Mouse (Mus musculus) kidney, adult 8-10 months (tissue): ENCODE measurements around the gene Slc6a1.

Experiments
- DNase-seq, 2 experiments: peaks; one replicate each; pipeline ENCODE4 v3.0.0; 2022

Slc6a1 gene

DNA sequence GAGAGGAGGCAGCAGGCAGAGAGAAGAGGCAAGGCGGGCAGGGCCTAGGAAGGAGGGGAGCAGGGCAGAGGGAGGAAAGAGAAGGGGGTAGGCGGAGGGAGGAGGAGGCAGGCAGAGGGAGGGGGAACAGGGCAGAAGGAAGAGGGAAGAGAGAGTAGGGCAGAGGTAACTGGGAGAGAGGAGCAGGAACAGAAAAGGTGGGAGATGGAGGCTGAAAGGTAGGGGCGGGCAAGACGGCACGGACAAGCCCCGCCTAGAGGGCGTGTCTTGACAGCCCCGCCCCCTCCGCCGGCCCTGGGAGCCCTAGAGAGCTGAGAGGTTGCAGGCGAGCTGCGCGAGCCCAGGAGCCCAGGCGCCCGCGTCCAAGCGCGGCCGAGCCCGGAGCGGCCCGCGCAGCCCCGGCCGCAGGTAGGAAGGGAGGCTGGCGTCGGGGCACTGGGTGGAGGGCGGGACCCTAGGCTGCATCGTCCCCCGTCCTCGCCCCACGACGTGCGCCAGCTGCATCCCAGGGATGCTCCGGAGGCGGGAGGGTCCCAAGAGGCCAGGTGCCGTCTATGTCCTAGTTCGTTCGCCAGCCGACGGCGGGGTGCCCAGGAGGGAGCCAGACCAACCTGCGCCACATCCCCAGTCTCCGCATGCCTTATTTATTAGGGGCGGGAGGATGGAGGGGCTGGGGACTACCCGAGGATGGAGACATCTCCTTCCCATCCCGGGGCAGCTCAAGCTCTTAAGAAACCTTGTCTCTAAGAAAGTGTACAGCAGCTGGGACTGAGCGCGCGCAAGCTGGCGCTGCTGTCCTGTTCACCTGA, at the start of gene Slc6a1:
Slc6a1 (plus strand) TSS at position 167 of the 809 bp plus-strand sequence.
- peak; percentile 6 to 19 for DNase-seq

DNA sequence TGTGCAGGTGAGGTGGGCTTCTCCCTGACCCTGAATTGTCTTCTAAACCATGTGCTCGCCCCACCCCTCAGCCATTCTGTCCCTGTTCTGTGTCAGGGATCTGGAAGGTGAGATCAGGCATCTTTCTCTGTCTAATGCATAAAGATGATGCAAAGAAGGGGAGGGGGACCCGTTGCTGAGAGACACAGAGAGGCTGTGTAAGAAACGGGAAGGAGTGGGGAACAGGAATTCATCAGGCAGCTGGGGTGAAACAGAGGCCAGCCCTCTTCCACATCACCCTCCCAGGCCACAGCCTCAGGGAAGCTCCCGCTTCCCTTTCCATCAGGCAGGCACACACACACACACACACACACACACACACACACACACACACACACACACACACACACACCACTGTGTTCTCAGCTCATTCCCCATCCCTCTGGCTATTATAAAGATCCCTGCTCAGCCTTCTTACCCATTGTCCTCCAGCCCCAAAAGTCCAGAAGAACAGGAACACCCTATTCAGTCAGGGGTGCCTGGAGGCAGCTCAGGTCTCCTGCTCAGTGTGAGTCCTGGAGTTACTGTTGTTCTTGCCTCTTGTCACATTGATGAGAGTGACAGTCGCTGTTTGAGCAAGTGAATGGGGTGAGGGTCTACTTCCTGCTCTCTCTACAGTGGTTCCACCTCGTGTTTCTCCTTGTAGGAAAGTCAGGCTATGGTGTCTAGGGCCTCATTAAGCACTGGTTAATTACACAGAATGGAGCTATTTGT, 43.4 kb upstream of the Slc6a1 start:
- no peak for DNase-seq

DNA sequence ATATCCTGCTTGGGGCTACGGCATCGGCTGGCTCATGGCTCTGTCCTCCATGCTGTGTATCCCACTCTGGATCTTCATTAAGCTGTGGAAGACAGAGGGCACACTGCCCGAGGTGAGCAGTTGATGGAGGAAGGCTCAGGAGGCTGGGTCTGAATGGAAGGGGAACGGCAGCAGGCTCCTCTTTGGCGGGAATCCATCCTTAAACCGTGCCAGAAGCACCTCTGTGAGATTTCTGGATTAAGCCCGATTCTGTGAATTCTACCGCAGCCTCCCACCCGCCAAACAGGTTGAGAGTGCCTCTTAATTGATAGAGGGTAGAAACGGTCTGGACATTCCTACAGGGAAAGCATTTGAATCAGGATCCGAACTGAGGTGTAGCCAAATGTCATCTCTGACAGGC, 36.8 kb upstream of the Slc6a1 start:
- DNase-seq, result no peak

DNA sequence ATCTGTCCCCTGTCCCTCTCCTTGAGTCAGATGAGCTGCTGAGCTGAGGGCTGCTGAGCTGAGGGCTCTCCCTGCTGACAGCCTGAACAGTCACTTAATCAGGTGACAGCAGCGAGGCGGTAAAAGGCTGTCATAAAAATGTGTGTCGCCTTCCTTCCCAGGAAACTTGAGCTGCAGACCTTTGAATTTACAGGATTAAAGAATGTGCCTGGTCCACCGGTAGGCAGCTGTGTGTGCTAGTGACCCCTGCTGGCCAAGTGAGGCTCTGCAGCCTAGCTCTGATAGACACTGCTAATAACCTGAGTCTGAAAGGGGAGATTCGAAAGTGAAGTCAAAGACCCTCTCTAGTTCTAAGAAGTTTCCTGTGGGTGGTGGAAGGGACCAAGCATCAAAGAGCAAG, 32.1 kb upstream of the Slc6a1 start:
- DNase-seq, result peak; percentile 42 to 82

DNA sequence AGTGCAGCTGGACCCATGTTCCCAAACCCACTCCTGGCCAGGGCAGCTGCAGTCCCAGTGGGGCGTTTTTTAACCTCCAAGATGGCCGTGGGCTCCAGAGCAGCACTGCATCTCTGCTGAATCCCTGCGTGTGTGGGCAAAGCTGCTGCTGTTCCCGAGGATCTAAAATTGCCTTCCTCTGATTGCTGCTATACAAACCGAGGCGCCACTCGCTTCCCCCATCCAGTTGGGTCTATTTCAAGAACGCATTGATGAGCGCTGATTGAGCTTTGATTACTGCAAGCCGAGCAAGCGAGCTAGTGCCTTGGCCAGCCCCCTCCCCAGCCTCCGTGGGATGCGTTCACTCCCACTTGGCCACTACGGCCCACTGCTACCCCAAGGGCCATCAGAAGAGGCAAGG, 27.5 kb upstream of the Slc6a1 start:
- DNase-seq, result no peak

DNA sequence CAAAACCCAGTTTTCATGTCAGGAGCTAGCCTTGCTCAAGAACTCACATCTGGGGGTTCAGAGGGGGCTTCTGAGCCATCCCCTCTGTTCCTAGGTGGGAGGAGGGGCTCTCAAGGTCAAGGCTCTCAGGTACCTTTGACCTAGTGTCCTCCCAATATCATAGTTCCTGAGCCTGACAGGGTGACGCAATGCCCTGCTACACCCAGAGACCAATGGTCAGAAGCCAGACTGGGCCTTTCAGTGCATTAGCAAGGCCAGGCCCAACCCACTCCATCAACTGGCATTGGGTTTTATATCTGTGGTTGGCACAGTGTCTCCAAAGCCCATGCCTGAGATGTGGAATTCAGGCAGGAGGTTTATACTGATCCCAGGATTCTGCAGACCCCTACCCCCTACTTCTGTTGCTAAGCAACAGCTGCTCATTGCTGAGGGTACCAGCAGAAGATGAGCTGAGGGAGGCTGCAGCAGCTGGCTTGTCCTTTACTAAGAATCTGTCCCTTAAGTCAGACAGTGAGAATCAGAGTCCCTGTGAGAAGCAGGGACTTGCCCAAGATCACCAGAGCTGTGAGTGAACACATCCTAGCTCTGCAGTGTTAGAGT, 24.6 kb upstream of the Slc6a1 start:
- DNase-seq, result no peak

DNA sequence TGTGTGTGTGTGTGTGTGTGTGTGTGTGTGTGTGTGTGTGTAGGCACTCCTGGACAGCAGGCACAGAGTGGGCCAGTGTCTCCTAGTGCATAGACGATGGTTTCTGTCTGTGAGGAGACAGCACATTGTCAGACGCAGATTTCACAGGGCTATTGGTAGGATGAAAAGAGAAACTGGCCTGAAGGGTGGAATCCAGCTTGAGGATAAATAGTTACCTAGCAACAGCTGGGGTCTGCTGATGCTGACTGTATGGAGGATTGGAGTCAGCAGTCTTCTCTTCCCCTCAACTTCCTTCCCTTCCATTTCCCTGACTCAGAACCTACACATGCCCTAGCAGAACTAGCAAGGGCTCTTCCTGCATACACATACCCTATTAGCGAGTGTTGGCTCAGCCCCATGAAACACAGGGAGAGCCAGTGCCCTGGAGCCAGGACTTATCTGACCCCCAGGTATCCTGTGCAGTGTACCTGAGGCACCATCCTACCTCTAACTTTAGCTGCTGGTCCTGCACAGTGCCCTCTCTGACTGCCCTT, 23.7 kb upstream of the Slc6a1 start:
- no peak for DNase-seq

DNA sequence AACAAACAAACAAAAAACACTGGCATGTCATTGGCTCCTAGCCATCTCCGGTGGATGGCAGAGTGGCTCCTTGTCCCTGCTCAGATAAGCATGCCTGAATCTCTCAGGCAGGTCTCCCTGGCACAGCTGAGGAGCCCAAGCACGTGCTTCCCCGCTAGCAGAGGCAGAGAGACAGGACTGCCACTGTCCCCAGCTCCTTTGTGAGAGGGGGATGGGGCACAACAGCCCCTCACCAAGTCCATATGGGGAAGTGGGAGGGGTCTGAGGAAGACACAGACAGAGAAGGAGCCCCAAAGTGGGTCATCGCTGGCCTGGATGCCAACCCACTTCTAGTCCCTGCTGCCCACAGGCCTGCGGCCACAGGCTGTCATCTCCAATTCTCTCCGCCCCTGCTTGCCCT, 20.8 kb upstream of the Slc6a1 start:
- no peak for DNase-seq

DNA sequence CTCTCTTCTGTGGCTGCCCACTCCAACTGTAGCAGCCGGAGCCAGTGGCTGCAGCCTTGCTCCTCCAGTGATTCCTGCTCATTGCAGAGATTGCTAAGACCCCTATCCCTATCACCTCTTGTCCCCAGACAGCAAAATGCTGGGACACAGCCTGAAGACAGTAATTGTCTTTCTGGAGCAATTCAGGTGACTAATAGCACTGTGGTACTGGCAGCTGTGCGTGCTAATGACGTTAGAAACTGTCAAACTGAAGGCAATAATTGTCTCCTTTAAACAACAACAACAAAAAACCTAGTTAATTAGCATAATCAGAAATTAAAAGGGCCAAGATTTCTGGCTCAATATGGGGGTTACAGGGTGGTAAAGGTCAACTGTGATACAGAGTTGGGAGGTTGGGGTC, 18.4 kb upstream of the Slc6a1 start:
- DNase-seq, result no peak

DNA sequence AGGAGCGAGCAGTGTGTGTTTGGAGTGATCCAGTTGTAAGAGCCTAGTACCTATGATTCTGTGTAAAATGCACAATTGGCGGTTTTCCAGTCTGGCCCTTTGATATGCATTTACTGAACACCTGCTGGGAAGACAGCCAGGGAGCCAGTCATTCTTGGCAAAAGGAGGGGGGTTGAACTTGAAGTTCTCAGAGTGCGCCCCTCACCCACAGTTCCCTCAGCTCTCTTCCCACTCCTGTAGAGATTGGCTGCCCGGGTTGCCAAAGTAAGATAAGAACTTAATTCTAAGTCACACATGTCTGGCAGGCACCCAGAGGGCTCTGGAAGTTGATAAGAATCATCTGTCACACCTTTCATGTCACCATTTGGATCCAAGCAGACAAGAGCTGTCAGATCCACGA, 18.0 kb upstream of the Slc6a1 start:
- DNase-seq, result no peak

DNA sequence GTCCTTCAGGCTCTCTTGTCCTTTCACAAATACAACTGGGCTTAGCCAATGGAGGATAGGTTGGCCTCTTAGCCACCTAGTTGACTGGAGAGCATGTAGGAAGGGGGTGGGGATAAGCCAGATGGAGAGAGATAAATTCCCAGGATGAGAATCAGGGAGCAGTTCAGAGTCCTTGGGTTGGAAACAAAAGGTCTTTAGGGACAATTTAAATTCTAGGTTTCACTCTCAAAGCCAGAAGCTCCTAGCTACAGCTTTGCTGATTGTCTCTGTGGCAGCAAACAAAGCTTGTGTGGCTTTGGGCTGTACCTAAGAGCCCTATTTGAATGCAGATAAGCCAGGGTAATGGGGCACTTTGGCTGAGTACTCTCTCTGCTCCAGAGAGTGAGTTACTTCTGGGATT, 16.2 kb upstream of the Slc6a1 start:
- no peak for DNase-seq

DNA sequence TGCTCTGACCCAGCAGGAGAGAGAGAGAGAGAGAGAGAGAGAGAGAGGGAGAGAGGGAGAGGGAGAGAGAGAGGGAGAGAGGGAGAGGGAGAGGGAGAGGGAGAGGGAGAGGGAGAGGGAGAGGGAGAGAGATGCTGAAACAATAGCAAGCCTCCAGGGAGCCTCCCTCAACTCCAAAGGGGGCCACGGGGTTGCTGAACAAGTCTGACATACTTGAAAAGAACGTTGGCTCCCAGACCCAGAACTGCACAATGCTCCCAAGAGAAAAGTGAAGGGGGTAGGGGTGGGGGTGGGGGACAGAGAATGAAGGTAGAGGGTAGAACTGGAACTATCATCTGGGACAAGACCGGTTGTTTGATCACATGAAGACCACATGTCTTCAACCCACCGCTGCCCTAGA, 14.5 kb upstream of the Slc6a1 start:
- no peak for DNase-seq

DNA sequence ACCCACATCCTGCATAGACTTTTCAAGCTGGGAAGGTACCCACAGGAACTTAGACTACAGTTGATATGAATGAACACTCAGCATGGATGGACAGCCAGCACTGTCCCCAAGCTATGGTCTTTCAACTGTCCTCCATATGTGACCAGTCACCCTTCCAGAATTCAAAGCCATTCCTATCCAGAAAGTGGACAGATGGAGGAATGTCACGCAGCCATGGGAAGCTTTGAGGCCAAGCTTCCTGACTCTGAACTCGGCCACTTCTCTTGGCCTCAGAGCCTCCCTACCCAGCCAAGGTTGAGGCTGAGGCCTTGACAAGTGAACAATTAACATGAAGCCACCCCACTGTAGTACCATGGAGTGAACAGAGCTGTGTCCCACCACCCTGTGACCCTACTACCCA, 12.8 kb upstream of the Slc6a1 start:
- no peak for DNase-seq

DNA sequence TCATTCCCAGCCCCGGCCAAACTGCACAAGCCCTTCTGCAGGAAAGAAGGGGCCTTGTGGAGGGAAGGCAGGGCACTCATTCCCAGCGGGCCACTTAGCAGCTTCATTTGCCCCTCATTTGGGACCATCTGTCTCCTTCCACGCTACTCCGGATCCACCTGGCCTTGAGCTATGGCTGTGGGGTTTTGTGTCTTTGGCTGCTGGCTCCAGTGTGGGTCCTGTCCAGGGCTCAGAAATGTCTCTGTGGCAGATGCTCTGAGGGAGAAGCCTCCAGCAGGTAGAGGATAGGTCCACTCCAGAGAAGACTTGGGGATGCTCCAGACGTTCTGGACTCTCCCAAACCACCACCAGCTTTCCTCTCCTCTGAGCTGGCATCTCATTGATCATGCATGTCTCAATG, 11.6 kb upstream of the Slc6a1 start:
- no peak for DNase-seq

DNA sequence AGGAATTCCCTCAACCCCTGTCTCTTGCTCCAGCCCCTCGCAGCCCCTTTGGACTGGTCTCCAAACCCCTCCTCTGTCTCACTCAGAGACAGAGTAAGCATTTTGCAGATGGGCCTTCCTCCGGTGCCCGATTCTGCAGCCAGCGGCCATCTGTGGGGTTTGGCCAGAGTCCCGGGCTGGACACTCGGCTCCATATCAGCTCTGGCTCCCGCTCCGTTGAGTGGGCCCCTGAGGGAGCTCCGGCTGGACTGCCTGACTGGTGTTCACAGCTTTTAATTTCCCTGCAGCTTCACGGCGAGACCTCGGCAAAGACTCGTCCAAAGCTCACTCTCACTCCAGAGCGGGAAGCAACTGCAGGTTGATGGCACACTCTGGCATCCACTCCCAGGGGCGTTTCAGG, 10.2 kb upstream of the Slc6a1 start:
- DNase-seq, result no peak

DNA sequence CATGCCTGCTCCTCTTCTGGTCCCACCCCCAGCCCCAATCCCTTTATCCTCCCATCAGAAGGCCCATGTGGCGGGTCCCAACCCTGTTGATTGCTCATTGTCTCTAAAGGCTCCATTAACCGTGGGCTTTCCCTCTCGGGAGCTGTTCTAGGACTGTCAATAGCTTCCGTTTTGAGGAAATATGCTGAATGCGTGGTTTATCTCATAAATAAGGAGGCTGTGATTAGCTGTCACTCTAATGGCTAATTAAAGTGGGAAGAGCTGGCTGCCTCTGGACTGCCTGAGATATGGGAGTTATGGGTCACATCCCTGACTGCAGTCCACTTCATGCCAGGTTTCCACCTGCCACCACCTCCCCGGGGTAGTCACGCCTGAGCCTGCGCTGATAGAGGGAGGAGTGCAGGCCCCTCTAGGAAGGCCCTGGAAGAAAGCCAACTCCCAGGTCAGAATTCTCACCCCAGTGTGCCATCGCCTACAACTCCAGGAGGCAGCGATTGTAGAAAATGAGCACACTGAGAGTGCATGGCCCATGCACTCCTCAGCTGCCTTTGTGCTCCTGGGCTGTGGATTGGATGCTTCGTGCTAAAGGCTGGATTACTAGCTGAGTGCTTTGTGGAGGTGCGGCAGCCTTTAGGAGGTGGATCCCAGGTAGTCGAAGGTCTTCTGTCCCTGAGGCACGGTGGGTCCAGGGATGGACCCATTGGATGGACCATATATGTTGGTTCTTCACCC, 8.3 kb upstream of the Slc6a1 start:
- DNase-seq, result no peak

DNA sequence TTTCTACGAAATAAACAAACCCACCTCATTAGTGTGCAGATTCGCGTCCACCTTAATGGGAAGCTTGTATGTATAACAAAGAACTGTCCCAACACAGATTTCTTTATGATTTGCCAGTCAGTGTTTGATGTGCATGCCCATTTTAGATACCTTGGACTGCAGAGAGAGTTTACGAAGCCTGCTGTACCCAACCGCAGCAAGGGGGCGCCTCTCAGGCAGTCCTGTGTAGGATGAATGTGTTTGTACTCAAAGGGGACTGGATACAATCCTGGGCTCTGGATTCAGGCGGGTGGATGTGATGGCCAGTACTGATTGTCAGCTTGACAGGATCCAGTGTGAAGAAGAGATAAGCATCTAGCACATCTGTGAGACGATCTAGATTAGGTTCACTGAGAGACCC, 6.6 kb upstream of the Slc6a1 start:
- DNase-seq, result no peak

DNA sequence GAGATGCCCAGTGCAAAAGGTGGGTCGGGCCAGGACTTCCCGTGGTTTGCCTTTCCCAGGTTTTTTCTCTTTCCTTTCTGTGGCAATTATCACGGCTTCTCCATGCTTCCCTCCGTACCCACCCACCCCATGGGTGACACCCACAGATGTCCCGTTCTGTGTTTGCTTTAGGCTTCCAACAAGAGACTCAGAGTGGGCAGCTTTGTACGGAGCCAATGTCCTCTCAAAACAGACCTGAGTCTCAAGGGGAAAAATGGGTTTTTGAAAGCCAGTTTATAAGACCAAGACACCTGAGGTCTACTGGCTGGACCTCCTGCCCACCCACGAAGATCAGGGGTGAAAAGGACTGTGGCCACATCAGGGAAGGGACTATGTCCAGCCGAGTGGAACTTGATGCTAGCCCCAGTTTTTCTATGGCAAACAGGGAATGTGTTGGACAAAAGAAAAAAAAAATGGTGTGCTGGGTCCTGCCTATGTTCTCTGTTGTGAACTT, 889 bp downstream of the Slc6a1 start:
- no peak for DNase-seq

DNA sequence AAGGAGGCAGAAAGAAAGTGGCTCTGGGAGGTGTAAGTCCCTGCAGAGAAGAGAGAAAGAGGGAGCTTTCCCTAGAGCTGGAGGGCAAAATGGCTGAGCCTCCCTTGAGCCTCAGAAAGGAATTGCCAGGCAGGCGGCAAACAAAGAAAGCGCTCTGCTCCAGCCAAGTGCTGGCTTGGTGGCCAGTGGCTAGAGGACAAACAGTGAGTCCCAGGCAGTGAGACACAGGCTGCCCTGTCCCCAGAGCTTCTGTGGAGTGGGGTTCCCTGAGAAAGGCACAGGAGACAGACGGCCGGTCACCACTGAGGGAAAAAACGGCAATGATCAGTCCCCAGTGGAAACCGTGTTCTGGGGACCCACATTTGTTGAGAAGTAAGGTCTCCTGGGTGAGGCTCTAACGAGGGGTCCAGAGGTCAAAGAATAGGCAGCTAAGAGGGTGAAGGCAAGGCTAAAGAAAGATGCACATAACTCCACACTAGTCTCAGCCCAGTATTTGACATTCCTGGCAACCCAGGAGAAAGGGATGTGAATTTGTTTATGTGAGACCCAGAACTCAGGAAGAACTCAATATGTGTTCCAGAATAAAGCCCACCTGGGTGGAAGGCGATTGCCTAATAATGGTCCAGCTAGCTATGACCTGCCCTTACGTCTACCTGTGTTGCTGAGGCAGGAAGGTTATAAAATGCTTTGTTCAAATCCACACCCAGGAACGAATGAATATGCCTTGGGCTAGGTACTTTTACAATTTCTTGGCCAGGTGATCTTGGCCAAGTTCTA, 1.7 kb downstream of the Slc6a1 start:
- no peak for DNase-seq

DNA sequence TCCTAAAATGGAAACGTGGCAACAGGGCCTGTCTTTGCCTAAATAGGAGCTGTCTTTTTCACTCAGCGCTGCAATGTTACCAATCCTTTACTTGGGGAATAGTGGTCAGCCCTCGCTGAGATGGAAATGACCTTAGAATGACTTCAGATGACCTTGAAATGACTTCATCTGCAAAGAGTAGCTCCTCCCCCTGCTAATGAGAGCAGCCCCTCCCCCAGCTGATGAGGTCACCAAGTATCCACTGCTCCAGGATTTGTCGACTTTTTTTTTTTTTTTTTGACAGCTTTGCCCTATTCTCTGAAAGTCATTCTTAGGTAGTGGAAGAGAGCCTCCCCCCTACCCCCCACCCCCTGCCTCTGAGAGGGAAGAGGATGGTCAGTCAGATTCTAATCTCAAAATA, 3.0 kb downstream of the Slc6a1 start:
- no peak for DNase-seq

DNA sequence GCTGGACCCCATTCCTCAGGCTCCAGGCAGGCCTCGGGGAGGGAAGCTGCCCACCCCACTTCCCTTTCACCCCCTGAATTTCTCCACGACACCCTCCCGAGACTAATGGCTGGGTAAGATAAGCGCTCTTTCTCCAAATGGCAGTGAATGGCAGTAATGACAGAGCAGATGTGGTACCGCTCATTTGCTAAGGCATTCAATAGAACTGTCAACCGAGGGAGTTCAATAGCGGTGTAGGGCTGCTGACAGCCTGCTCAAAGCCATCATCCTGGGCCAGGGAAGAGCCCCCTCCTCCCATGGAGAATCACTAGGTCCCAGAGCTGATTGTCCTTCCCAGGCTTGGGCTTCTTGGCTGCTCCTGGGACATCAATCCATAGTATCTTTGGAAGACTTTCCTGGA, 6.7 kb downstream of the Slc6a1 start:
- DNase-seq, result no peak

DNA sequence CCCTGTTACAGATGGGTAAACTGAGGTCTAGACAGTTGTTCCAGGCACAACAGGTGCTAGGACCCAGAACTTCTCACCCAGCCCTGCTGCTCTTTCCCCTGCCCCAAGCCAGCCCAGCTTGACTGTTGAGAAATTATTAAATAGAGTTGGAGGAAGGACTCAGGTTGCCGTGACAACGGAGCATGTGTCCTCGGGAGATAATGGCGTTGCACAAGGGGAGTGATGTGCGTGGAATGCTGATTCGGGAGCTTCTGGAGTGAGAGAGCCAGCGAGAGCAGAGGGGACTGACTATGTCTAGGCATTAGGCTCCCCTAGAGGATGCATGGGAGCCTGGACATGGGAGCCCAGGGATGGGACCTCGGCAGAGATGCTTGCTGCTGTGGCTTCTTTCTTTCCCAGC, 7.7 kb downstream of the Slc6a1 start:
- DNase-seq, result no peak
